Mouse (Mus musculus) ES-Bruce4 (cell line): ENCODE measurements around the gene Slc30a10.

Experiments used
- CTCF ChIP-seq: IDR thresholded peaks from one replicate; pipeline ENCODE4 v1.8.1; 2011; ENCODE audit warnings: low read depth, low read length
- POLR2A ChIP-seq: IDR thresholded peaks from one replicate; pipeline ENCODE4 v1.8.1; 2011; ENCODE audit warnings: low read length; ENCODE audit not compliant: insufficient read depth

- TF ChIP-seq CTCF (no peak), POLR2A (no peak)
These were observed 56.7 kb downstream of the Slc30a10 start for GRCm38 (mm10) chr1:185511306-185511705.
